Mouse (Mus musculus) forebrain, embryonic 15.5 days (tissue): Measurements from ENCODE around the gene Rnf7. TPM values are rescaled to one million over a fixed set of nuclear protein-coding genes. Genes with fewer than 3 reads are reported as not detected.

Source experiments
- ATAC-seq: fragments of 200-750 bp; cut with Nextera tagmentation; replicated peaks from 2 replicates; pipeline ENCODE4 v1.8.0; 2017; ENCODE audit warnings: mild to moderate bottlenecking, moderate TSS enrichment, moderate library complexity
- H3K27ac ChIP-seq: fragments of 300-500 bp; sonication (generic); replicated peaks from 2 replicates; pipeline ENCODE4 v1.5.1; 2015; ENCODE audit warnings: mild to moderate bottlenecking, inconsistent platforms
- H3K27me3 ChIP-seq: fragments of 300-500 bp; sonication (generic); 2 replicates; pipeline ENCODE4 v1.6.1; 2015; ENCODE audit warnings: inconsistent platforms
- H3K36me3 ChIP-seq: fragments of 300-500 bp; sonication (generic); 2 replicates; pipeline ENCODE4 v1.6.1; 2015; ENCODE audit warnings: mild to moderate bottlenecking, inconsistent platforms
- H3K4me1 ChIP-seq: fragments of 300-500 bp; sonication (generic); 2 replicates; pipeline ENCODE4 v1.6.1; 2015; ENCODE audit warnings: inconsistent platforms
- H3K4me2 ChIP-seq: fragments of 300-500 bp; sonication (generic); replicated peaks from 2 replicates; pipeline ENCODE4 v1.6.1; 2015; ENCODE audit warnings: mild to moderate bottlenecking, inconsistent platforms
- H3K4me3 ChIP-seq: fragments of 300-500 bp; sonication (generic); 2 replicates; pipeline ENCODE4 v1.5.1; 2015; ENCODE audit warnings: mild to moderate bottlenecking, inconsistent platforms
- H3K9ac ChIP-seq: fragments of 300-500 bp; sonication (generic); replicated peaks from 2 replicates; pipeline ENCODE4 v1.6.1; 2015; ENCODE audit warnings: mild to moderate bottlenecking, inconsistent platforms
- H3K9me3 ChIP-seq: fragments of 300-500 bp; sonication (generic); 2 replicates; pipeline ENCODE4 v1.6.1; 2016; ENCODE audit warnings: inconsistent platforms
- WGBS: fragments of 180-500 bp; shearing (Covaris S2); methylation state at CpG from one replicate; pipeline ENCODE4 v1.1.7; 2015; ENCODE audit warnings: mixed read lengths; 5-methylcytosine and 5-hydroxymethylcytosine counted together
- polyA plus RNA-seq: library from polyadenylated mRNA; unstranded; fragments of >200 nt; fragmentation: Nextera tagmentation; extraction: Ambion mirVana; gene quantifications from 2 replicates; pipeline ENCODE4 v1.2.1, GENCODE M21; 2015

Gene Rnf7
- polyA plus RNA-seq, 1 experiment from 2014 or later, result 187 TPM

DNA sequence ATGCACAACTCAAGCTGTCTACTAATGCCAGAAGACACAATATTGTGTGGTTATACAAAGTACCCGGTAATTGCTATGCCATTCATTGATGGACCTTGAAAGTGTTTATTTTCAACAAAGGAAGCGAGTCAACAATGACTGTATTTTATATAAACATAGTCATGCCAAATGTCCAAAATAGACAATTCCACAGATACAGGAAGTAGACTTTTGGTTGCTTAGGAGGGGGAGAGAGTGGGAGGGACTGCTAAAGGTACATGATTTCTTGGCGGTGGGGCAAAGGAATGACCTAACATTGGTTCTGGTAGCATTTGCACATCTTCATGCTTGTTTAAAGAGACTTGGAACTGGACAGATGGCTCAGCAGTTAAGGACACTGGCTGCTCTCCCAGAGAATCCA is 45.9 kb downstream of the Rnf7 start:
- no peak for ATAC-seq
- Histone ChIP-seq H3K27me3 (0 out of 2 replicates have a peak, but pooled peaks cover 19% of the 10 kb centered on the region), H3K9ac (no peak overlapping the region), H3K4me3 (no peak overlapping the region), H3K27ac (no peak overlapping the region), H3K4me2 (no peak overlapping the region), H3K36me3 (no peaks in the 10 kb centered on the region), H3K9me3 (no peaks in the 10 kb centered on the region), H3K4me1 (peaks cover 10% of the 10 kb centered on the region)
- 89% methylated on average over 3 of the region's 3 CpGs for WGBS

DNA sequence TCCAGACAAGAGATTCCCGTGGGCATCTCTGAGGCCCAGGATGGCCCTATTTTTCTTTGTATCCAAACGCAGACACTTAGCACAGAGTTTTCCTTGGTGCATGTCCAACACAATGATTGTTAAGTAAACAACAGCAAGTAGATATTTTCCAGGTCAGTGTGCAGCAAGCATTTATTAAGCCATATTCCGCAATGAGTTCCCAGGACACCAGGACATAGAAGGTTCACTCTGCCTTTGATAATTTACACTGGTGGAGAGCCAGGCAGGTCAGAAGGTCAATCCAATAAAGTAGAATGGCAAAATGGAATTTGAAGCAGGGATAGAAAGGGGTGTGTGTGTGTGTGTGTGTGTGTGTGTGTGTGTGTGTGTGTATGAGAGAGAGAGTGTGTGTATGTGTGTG is 47.4 kb downstream of the Rnf7 start:
- H3K27me3 ChIP-seq, result 0 out of 2 replicates have a peak, but pooled peaks cover 12% of the 10 kb centered on the region
- H3K9me3 ChIP-seq, result no peaks in the 10 kb centered on the region
- no peak for ATAC-seq
- no peak overlapping the region for H3K4me2 ChIP-seq
- H3K36me3 ChIP-seq, result no peaks in the 10 kb centered on the region
- no peaks in the 10 kb centered on the region for H3K4me1 ChIP-seq
- no peak overlapping the region for H3K9ac ChIP-seq
- WGBS, result 70% methylated on average over 3 of the region's 3 CpGs
- no peak overlapping the region for H3K4me3 ChIP-seq
- no peak overlapping the region for H3K27ac ChIP-seq

DNA sequence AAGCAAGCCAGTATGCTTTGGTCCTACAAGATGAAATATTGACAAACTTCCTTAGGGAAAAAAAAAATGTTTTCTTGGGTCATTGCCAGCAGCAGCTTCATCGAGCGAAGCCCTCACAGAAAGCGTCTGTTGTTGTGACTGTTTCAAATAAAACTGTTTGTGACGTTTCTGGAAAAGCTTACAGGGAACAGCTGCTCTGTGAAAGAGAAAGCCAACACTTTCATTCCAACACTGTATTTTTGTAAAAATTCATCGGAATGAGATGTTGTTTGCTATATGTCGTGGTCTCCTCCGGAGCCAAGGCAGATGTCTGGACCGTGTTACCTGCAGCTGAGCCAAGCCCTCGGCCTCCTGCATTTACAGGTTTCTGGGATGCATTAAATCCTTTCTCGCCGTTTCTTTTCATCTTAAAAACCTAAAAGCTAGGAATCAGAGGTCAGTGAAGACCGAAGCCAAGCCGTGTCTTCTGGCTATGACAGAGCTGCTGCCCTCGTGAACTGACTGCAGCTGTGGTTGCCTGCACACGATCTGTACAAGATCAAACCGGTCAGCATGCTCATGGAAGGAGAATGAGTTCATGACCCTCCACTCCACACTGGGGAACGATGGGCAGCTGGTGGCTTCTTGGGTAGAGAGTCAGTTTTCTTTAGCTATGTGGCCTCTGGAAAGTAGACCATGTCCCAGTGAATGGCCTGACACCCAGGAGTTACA is 50.0 kb downstream of the Rnf7 start:
- WGBS, result 71% methylated on average over 17 of the region's 17 CpGs
- Histone ChIP-seq H3K27me3 (peaks cover 12% of the 10 kb centered on the region; the same call in 1 of the 2 replicates), H3K4me1 (no peaks in the 10 kb centered on the region), H3K27ac (peak overlapping the region; percentile 0; the same call in 1 of the 2 replicates), H3K9me3 (no peaks in the 10 kb centered on the region), H3K9ac (no peak overlapping the region), H3K36me3 (no peaks in the 10 kb centered on the region), H3K4me3 (no peak overlapping the region), H3K4me2 (no peak overlapping the region)
- peak; percentile 79 for ATAC-seq

DNA sequence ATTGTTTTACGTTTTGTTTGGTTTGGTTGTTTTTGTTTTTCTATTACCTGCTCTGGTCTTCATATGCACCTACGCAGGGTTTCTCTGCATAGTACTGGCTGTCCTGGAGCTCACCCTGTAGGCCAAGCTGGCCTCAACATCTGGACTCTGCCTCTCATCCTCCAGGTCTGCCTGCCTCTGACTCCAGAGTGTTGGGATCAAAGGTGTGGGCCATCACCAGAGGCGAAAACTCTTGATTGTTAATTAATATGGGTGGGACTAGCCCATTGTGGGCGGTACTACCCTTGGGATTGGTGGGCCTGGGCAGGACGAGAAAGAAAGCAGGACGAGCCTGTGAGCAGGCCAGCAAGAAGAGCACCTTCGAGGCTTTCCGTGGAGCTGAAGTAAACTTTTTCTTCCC is 54.4 kb downstream of the Rnf7 start:
- no peaks in the 10 kb centered on the region for H3K9me3 ChIP-seq
- H3K27ac ChIP-seq, result no peak overlapping the region
- ATAC-seq, result no peak
- H3K4me2 ChIP-seq, result no peak overlapping the region
- no peak overlapping the region for H3K9ac ChIP-seq
- 46% methylated on average over 8 of the region's 8 CpGs for WGBS
- no peaks in the 10 kb centered on the region for H3K4me1 ChIP-seq
- H3K4me3 ChIP-seq, result no peak overlapping the region
- no peaks in the 10 kb centered on the region for H3K36me3 ChIP-seq
- H3K27me3 ChIP-seq, result peaks cover 8% of the 10 kb centered on the region; the same call in 1 of the 2 replicates

Other genes starting within 250 kb of the Rnf7 start
- gene Atp1b3, start 114.2 kb downstream of the Rnf7 start, polyA plus RNA-seq, result 137 and 150 TPM in 2 replicates
- 0.15 and 0.31 TPM in 2 replicates for gene Gm28729, start 46.6 kb upstream of the Rnf7 start, polyA plus RNA-seq
- gene Rasa2, start 152.9 kb upstream of the Rnf7 start, polyA plus RNA-seq, result 17.2 and 18.8 TPM in 2 replicates